Mouse (Mus musculus) midbrain, embryonic 16.5 days (tissue): ENCODE data around the gene Upp2. TPM values are rescaled to one million over a fixed set of nuclear protein-coding genes. Genes with fewer than 3 reads are reported as not detected.

Experiments used
- ATAC-seq: fragments of 200-750 bp; cut with Nextera tagmentation; 2 replicates; pipeline ENCODE4 v1.8.0; 2017; ENCODE audit warnings: moderate TSS enrichment
- H3K27ac ChIP-seq: fragments of 300-500 bp; sonication (generic); 2 replicates; pipeline ENCODE4 v1.5.1; 2014; ENCODE audit warnings: mild to moderate bottlenecking, low read length, mixed read lengths
- H3K27me3 ChIP-seq: fragments of 300-500 bp; sonication (generic); 2 replicates; pipeline ENCODE4 v1.6.1; 2014; ENCODE audit warnings: low read depth, low read length, mixed read lengths; ENCODE audit not compliant: control insufficient read depth, insufficient read depth
- H3K36me3 ChIP-seq: fragments of 300-500 bp; sonication (generic); 2 replicates; pipeline ENCODE4 v1.6.1; 2014; ENCODE audit warnings: mild to moderate bottlenecking, low read length, moderate library complexity, mixed read lengths; ENCODE audit not compliant: control insufficient read depth, insufficient read depth
- H3K4me1 ChIP-seq: fragments of 300-500 bp; sonication (generic); 2 replicates; pipeline ENCODE4 v1.6.1; 2014; ENCODE audit warnings: mild to moderate bottlenecking, low read length, mixed read lengths; ENCODE audit not compliant: control insufficient read depth, insufficient read depth
- H3K4me2 ChIP-seq: fragments of 300-500 bp; sonication (generic); 2 replicates; pipeline ENCODE4 v1.6.1; 2014; ENCODE audit warnings: mild to moderate bottlenecking, low read length, mixed read lengths
- H3K4me3 ChIP-seq: fragments of 300-500 bp; sonication (generic); 2 replicates; pipeline ENCODE4 v1.5.1; 2014; ENCODE audit warnings: low read depth, mild to moderate bottlenecking, low read length, moderate library complexity, mixed read lengths
- H3K9ac ChIP-seq: fragments of 300-500 bp; sonication (generic); 2 replicates; pipeline ENCODE4 v1.6.1; 2014; ENCODE audit warnings: low read depth, low read length, mixed read lengths
- H3K9me3 ChIP-seq: fragments of 300-500 bp; sonication (generic); replicated peaks from 2 replicates; pipeline ENCODE4 v1.6.1; 2014; ENCODE audit warnings: mild to moderate bottlenecking, low read length, mixed read lengths; ENCODE audit not compliant: control insufficient read depth, poor library complexity, severe bottlenecking
- WGBS: fragments of 180-500 bp; shearing (Covaris S2); extraction: QIAGEN DNeasy Blood & Tissue Kit; methylation state at CpG from one replicate; pipeline ENCODE4 v1.1.7; 2014; 5-methylcytosine and 5-hydroxymethylcytosine counted together
- polyA plus RNA-seq: library from polyadenylated mRNA; unstranded; fragments of >200 nt; fragmentation: Nextera tagmentation; extraction: Ambion mirVana; gene quantifications from 2 replicates; pipeline ENCODE4 v1.2.1, GENCODE M21; 2015

Gene Upp2
- polyA plus RNA-seq, 1 experiment from 2014 or later: 16.6 TPM

GRCm38 (mm10) chr2:58544368-58544767 is 22.7 kb upstream of the Upp2 start:
- Histone ChIP-seq H3K4me3 (no peak overlapping the region), H3K36me3 (no peaks in the 10 kb centered on the region), H3K9ac (no peak overlapping the region), H3K27ac (no peak overlapping the region), H3K27me3 (no peaks in the 10 kb centered on the region), H3K9me3 (no peaks in the 10 kb centered on the region), H3K4me1 (peaks cover 4% of the 10 kb centered on the region; the same call in 1 of the 2 replicates), H3K4me2 (no peak overlapping the region)
- no peak for ATAC-seq
- 95% methylated on average over 6 of the region's 6 CpGs for WGBS

- ATAC-seq: no peak
- no peak overlapping the region for H3K27ac ChIP-seq
- no peaks in the 10 kb centered on the region for H3K36me3 ChIP-seq
- H3K27me3 ChIP-seq: no peaks in the 10 kb centered on the region
- no peak overlapping the region for H3K4me3 ChIP-seq
- H3K9me3 ChIP-seq: no peaks in the 10 kb centered on the region
- no peak overlapping the region for H3K4me2 ChIP-seq
- WGBS: 97% methylated on average over 7 of the region's 7 CpGs
- H3K9ac ChIP-seq: no peak overlapping the region
- peaks cover 5% of the 10 kb centered on the region for H3K4me1 ChIP-seq
Observed at GRCm38 (mm10) chr2:58546264-58546663, 20.8 kb upstream of the Upp2 start.

GRCm38 (mm10) chr2:58548943-58549342 is 18.2 kb upstream of the Upp2 start:
- Histone ChIP-seq H3K27me3 (no peaks in the 10 kb centered on the region), H3K4me3 (no peak overlapping the region), H3K36me3 (no peaks in the 10 kb centered on the region), H3K9me3 (no peaks in the 10 kb centered on the region), H3K27ac (no peak overlapping the region), H3K4me1 (peaks cover 23% of the 10 kb centered on the region), H3K4me2 (no peak overlapping the region), H3K9ac (no peak overlapping the region)
- 72% methylated on average over 7 of the region's 7 CpGs for WGBS
- ATAC-seq: no peak

GRCm38 (mm10) chr2:58549960-58550359 is 17.1 kb upstream of the Upp2 start:
- ATAC-seq: no peak
- Histone ChIP-seq H3K4me3 (no peak overlapping the region), H3K36me3 (no peaks in the 10 kb centered on the region), H3K4me2 (no peak overlapping the region), H3K9ac (peak overlapping the region; percentile 12; the same call in 1 of the 2 replicates), H3K27ac (no peak overlapping the region), H3K4me1 (peaks cover 23% of the 10 kb centered on the region), H3K27me3 (no peaks in the 10 kb centered on the region), H3K9me3 (no peaks in the 10 kb centered on the region)
- WGBS: 49% methylated on average over 6 of the region's 6 CpGs

- H3K9ac ChIP-seq: no peak overlapping the region
- no peak for ATAC-seq
- WGBS: 41% methylated on average over 9 of the region's 9 CpGs
- H3K4me3 ChIP-seq: no peak overlapping the region
- H3K9me3 ChIP-seq: no peaks in the 10 kb centered on the region
- H3K4me2 ChIP-seq: no peak overlapping the region
- H3K4me1 ChIP-seq: peaks cover 23% of the 10 kb centered on the region
- no peaks in the 10 kb centered on the region for H3K36me3 ChIP-seq
- no peaks in the 10 kb centered on the region for H3K27me3 ChIP-seq
- H3K27ac ChIP-seq: no peak overlapping the region
Observed at GRCm38 (mm10) chr2:58550488-58550887, 16.6 kb upstream of the Upp2 start.

- no peak overlapping the region for H3K4me2 ChIP-seq
- WGBS: 25% methylated on average over 6 of the region's 6 CpGs
- no peak overlapping the region for H3K4me3 ChIP-seq
- H3K27me3 ChIP-seq: no peaks in the 10 kb centered on the region
- H3K27ac ChIP-seq: no peak overlapping the region
- no peaks in the 10 kb centered on the region for H3K36me3 ChIP-seq
- no peaks in the 10 kb centered on the region for H3K9me3 ChIP-seq
- H3K9ac ChIP-seq: no peak overlapping the region
- peaks cover 23% of the 10 kb centered on the region for H3K4me1 ChIP-seq
- no peak for ATAC-seq
Observed at GRCm38 (mm10) chr2:58551866-58552265, 15.2 kb upstream of the Upp2 start.

GRCm38 (mm10) chr2:58552296-58552695 is 14.8 kb upstream of the Upp2 start:
- H3K9ac ChIP-seq: no peak overlapping the region
- no peak overlapping the region for H3K4me3 ChIP-seq
- ATAC-seq: no peak
- no peak overlapping the region for H3K4me2 ChIP-seq
- H3K4me1 ChIP-seq: peaks cover 23% of the 10 kb centered on the region
- H3K36me3 ChIP-seq: no peaks in the 10 kb centered on the region
- no peak overlapping the region for H3K27ac ChIP-seq
- H3K27me3 ChIP-seq: no peaks in the 10 kb centered on the region
- 26% methylated on average over 3 of the region's 3 CpGs for WGBS
- H3K9me3 ChIP-seq: no peaks in the 10 kb centered on the region

GRCm38 (mm10) chr2:58557045-58557845 is 9.9 kb upstream of the Upp2 start:
- Histone ChIP-seq H3K9ac (no peak overlapping the region), H3K4me1 (peaks cover 12% of the 10 kb centered on the region; the same call in 1 of the 2 replicates), H3K27me3 (no peaks in the 10 kb centered on the region), H3K4me2 (no peak overlapping the region), H3K36me3 (no peaks in the 10 kb centered on the region), H3K9me3 (no peaks in the 10 kb centered on the region), H3K27ac (no peak overlapping the region), H3K4me3 (no peak overlapping the region)
- 85% methylated on average over 9 of the region's 9 CpGs for WGBS
- no peak for ATAC-seq

GRCm38 (mm10) chr2:58562137-58562536 is 5.0 kb upstream of the Upp2 start:
- no peaks in the 10 kb centered on the region for H3K27me3 ChIP-seq
- H3K9ac ChIP-seq: no peak overlapping the region
- no peaks in the 10 kb centered on the region for H3K36me3 ChIP-seq
- H3K4me2 ChIP-seq: no peak overlapping the region
- peaks cover 24% of the 10 kb centered on the region for H3K4me1 ChIP-seq
- H3K9me3 ChIP-seq: no peaks in the 10 kb centered on the region
- H3K4me3 ChIP-seq: no peak overlapping the region
- no peak for ATAC-seq
- WGBS: 73% methylated on average over 4 of the region's 4 CpGs
- H3K27ac ChIP-seq: no peak overlapping the region
